In the genomic region with DNA sequence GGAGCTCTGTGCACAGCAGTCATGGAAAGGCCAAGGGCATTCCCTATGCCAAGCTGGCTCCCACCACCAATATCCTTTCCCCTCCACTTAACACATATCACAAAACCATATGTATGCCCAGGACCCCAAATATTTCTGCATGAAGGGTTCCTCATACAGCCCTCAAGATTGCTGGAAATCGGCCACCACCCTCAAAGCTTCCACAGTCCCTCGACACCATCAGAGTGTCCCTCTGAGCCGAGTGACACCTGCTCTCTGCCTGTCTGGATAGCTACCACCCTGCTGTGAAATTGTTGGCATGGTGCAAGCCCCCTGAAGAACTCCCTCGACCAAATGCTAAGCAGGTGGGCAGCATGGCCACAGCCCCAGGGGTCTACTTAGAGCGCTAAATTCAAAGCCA, we compare ENCODE assay signal across 16 mouse cellular contexts.
"Had no signal": no experiment of that assay in that cellular context is flagged by ENCODE, and none has a peak within 500 bp of the region (broad histone marks: within the 10 kb centered on the region; RNA-seq: fewer than 3 reads in every experiment).

No protein-coding gene starts in this region.

- DNase-seq: kidney, adult 9 months; kidney, postnatal 14 days; kidney, postnatal 4 days; liver, embryonic 13.5 days; lung, adult 2 months; lung, postnatal 14 days; lung, postnatal 4 days; midbrain, embryonic 14.5 days; retina, postnatal 1 day; right cerebral cortex, postnatal 25 days; spleen, adult 18-20 months; thymus, postnatal 25 days had no signal

- H3K4me3 ChIP-seq: liver, embryonic 13.5 days; myocyte; neural tube, embryonic 13.5 days; stomach, embryonic 15.5 days had no signal

- H3K36me3 ChIP-seq: liver, embryonic 13.5 days; neural tube, embryonic 13.5 days; stomach, embryonic 15.5 days had no signal

- H3K9ac ChIP-seq: liver, embryonic 13.5 days; neural tube, embryonic 13.5 days; stomach, embryonic 15.5 days had no signal

- H3K4me1 ChIP-seq: liver, embryonic 13.5 days had no signal

- H3K9me3 ChIP-seq: liver, embryonic 13.5 days; neural tube, embryonic 13.5 days; stomach, embryonic 15.5 days had no signal

- H3K4me2 ChIP-seq: liver, embryonic 13.5 days; midbrain, embryonic 11.5 days; neural tube, embryonic 13.5 days; stomach, embryonic 15.5 days had no signal

- H3K27ac ChIP-seq: liver, embryonic 13.5 days; neural tube, embryonic 13.5 days; stomach, embryonic 15.5 days had no signal

- H3K27me3 ChIP-seq: neural tube, embryonic 13.5 days; stomach, embryonic 15.5 days had no signal
